Mouse (Mus musculus): ENCODE measurements around the gene Nxph4.

Nxph4 gene

DNA sequence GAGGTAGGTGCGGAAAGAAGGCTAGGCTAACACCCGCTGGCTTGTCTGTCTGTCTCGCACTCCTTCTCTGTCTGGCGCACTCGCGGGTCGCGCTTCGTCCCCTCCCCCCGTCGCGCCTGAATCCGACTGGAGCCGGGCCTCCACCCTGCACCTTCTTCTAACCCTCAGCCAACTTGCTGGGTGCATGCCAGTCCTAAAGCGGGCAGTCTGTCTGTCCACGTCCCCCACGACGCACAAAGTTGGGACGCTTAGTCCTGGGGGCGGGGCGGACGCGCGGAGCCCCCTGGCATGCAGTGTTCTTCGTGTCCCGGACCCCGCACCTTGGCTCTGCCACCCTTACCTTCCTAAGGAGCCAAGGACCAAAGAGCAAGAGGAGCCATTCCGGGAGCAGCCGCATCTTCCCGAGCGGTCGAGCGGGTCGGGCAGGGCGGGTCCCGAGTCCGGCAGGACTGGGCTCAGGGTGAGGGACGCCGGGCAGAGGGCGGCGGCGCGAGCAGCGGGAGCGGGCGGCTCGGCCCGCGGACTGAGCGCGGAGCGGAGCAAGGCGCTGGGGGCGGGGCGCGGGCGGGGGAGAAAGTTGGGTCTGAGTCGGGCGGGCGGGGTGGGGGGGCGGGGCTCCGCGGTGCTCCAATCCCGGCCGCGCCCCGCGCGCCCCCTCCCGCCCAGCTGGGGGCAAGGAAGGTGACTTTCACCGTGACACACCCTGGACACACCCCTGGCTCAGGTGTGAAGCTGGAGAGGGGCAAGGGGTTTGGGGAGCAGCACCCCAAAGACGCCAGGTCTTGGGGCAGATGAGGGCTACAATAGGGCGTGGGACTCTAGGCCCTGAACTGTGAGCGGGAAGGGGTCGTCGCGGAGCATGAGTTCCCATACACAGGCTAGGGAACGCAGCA, at the start of gene Nxph4:
TSS of gene Nxph4 (minus strand) at position 524 of the 893 bp plus-strand sequence.
- no peak for DNase-seq

GRCm38 (mm10) chr10:127583649-127584048, 49.3 kb upstream of the Nxph4 start:
- DNase-seq = no peak

DNA sequence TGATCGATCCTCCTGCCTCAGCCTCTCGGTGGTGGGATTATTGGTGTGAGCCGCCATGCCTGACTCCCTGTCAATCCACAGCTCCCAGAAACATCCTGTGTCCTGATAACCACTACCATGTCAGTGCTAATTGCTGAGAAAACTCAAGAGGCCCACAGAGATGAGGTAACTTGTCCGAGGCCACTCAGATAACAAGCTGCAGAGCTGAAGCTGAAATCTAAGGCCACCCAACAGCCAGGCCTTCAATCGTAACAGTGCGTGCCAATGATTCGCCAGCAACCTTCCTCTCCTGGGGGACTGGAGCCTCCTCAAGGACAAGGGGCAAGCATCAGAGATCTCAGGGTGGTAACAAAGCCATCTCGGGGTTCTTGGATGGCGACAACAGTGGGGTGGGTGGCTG, 46.9 kb upstream of the Nxph4 start:
- DNase-seq = no peak

DNA sequence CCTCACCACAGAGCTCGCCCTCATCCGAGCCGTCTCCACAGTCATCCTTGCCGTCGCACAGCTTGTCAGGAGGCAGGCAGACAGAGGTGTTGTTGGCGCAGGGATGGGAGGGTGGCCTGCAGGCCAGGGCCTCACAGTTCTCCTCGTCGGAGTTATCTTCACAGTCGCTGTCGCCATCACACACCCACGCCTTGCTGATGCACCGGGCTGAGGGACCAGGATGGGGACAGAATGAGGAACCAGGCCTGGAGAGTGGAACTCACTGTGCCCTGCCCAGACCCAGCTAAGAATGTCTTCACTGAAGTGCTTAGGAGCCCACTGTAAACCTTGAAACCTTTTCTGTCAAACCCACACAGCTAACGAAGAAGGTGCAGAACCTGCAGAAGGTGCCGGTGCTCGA, 43.6 kb upstream of the Nxph4 start:
- DNase-seq = no peak

DNA sequence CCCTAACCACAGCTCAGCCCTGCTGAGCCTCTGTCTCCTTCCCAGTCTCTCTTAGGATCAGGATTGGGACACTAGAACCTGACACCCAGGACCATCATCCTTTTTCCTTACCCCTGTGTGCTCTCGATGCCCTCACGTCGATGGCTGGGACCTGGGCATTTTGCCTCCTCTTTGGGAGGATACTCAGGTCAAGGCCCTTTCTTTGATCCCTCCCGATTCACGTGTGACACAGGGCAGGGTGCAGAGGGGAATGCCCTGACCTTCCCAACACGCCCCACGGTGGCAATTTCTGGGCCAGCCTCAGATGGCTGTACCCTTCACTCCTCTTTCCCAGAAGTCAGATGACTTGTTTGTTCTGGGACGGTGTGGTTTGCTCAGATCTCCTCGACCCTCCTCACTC, 42.8 kb upstream of the Nxph4 start:
- DNase-seq = no peak

DNA sequence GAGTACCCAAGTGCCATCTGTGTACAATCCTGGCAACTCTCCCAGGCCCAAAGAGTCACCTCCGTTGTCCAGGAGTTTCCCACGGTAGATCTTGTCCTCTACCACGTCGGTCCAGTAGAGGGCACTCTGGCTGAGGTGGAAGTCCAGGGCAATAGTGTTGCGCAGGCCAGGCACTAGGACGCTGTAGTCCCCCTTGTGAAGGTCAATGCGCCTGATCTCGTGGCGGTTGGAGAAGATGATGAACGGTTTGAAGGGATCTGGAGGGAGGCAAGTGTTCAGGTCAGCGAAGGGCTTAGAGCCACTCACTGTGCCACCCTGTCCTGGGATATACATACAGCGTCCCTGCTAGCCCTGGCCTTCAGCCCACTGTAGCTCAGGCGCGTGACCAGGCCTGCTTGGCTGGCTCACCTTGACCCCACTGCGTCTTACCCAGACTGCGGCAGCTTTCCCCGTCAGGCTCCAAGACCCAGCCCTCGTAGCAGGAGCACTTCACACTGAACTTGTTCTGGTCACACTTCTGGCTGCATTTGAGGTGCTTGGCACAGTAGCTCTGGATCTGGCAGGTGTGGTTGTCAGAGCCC, 42.1 kb upstream of the Nxph4 start:
- DNase-seq = peak; percentile 67

GRCm38 (mm10) chr10:127575741-127576140, 41.4 kb upstream of the Nxph4 start:
- DNase-seq = no peak

DNA sequence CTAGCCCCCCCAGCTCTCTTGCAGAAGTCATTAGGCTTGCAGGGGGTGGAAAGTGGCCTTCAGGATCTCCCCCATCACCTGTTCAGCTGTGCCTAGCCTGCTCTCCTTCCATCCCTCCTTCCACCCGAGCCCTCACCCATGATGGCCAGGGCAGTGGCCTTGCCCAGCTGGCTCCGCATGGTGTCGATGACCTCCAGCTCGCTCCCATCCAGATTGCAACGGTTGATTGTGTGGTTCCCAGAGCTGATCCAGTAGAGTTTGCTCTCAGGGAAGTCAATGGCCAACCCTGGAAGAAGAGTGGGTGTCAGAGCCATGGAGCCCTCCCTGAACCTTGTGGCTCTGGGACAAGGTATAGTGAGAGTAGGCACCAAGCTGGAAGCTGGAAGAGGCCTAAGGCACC, 37.9 kb upstream of the Nxph4 start:
- DNase-seq = no peak

DNA sequence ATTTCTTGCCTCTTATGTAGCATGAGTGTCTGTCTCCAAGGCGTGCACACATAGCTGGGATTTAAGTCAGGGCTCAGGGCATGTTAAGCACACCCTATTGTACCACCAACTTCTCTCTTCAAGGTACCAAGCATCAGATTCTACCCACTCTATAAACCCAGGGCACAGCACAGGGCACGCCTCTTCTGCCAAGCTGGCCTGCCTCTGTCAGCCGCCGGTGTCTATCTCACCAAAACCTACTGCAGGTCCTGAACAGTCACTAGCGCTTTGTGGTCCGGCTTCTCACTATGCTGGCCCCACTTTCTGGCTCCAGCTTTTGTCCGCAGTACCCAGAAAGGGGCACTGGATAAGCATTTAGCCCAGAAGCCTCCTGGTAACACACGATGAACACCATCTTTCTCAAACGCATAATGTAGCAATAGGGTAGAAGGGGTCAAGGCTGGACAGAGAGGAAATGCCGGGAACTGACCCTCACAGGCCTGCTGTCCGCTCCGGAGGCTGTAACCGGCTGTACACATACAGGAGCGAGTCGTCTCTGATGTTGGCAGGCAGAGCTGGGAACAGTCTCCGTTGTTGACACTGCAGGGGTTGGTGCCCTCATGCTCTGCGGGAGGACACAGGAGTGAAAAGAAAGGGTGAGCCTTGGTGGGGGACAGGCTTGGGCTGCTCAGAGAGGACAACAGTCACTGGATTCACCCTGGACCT, 36.7 kb upstream of the Nxph4 start:
- no peak for DNase-seq

GRCm38 (mm10) chr10:127570384-127570783, 36.0 kb upstream of the Nxph4 start:
- no peak for DNase-seq

GRCm38 (mm10) chr10:127569450-127569849, 35.1 kb upstream of the Nxph4 start:
- peak; percentile 69 for DNase-seq

- DNase-seq = no peak
These were observed 32.4 kb upstream of the Nxph4 start for GRCm38 (mm10) chr10:127566553-127567326.

DNA sequence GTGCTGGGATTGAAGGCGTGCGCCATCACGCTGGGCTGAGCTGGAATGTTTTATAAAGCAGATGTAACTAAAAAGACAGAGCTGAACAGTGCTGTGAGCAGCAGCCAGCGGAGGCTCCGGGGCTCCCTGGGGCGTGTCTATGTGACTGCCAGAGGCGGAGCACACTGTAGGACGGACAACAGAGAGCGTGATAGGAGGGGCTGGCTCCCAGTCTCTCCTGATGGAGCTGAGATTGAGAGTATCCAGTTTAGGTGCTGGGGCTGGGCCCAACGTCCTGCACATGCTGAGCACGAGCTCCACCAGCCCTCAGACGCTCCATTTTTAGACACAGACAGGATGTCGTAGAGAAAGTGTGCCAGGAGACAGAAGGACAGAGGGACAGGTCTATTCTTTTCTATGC, 29.9 kb upstream of the Nxph4 start:
- DNase-seq = peak; percentile 42

GRCm38 (mm10) chr10:127563840-127564239, 29.5 kb upstream of the Nxph4 start:
- DNase-seq = no peak

DNA sequence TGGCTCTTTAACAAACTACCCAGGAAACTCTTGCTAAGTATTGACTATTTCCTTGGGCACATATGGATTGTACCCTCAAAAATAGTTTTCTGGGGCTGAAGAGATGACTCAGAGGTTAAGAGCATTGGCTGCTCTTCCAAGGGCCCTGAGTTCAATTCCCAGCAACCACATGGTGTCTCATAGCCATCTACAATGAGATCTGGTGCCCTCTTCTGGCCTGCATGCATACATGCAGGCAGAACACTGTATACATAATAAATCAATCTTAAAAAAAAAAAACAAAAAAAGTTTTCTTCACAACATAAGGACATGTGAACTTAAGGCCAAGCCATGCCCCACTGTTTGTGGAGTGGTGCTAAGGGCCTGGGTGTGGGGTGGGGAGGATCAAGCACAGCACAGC, 26.8 kb upstream of the Nxph4 start:
- DNase-seq = no peak

- no peak for DNase-seq
These were observed 23.0 kb upstream of the Nxph4 start for GRCm38 (mm10) chr10:127557397-127557796.

DNA sequence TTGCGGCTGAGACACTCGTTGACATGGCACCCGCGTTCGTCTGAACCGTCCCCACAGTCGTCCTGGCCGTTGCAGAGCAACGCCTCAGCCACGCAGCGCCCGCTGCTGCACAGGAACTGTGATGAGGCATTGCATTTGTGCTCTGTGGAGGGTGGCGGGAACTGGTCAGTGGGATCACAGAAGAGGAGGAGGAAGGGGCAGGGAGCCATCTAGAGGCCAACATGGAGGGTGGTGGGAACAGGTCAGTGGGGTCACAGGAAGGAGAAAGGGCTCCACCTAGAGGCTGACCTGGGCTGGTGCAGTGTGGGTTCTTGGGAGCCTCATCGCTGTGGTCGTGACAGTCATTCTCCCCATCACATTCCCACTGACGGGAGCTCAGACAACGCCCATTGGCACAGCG, 21.3 kb upstream of the Nxph4 start:
- DNase-seq = no peak

DNA sequence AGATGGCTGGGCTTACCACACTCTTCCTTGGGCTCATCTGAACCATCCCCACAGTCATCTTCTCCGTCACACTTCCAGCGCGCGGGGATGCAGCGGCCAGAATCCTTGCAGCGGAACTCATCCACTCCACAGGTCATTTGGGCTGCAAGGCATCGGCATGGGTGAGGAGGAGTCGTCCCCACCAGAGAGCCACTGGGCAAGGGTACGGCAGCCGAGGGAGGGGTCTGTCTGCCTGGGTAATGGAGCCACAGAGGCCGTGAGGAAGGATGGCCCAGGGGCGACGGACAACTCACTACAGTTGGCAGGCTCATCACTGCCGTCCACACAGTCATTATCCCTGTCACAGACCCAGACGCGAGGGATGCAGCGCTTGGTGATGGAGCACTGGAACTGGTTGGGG, 15.5 kb upstream of the Nxph4 start:
- DNase-seq = no peak

DNA sequence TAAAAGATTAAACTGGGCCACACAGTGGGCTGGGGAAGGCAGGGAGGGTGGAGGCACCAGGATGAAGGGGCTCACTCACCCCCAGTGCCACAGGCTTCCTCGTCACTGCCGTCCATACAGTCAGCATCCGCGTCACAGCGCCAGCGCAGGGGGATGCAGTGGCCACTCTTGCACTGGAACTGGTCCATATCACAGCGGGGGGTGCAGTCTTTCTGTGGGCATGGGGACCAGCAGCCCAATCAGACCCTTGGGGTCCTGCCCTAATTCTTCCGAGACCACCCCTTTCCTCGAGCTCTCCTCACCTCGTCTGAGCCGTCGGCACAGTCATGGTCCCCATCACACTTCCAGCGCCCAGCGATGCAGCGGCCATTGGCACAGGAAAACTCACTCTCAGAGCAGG, 13.9 kb upstream of the Nxph4 start:
- DNase-seq = no peak

- DNase-seq = no peak
These were observed 12.1 kb upstream of the Nxph4 start for GRCm38 (mm10) chr10:127546505-127546904.

DNA sequence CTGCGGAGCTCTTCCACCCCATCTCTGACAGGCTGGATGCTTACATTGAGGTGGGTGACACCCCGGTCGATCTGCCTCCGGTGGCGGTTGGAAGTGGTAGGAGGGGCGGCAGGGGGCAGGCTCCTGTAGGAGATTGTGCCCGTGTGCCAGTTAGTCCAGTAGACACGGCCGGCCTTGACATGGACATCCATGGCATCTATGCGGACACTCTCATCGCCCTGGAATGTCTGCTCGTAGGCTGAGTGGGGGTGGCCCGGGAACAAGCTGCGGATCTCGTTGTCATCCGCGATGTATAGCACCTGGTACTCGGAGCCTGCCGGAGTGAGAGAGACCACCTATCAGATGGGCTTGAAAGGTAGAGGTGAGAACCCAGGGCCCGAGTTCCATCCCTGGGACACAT, 10.0 kb upstream of the Nxph4 start:
- no peak for DNase-seq

- DNase-seq = no peak
These were observed 9.6 kb upstream of the Nxph4 start for GRCm38 (mm10) chr10:127543916-127544315.

DNA sequence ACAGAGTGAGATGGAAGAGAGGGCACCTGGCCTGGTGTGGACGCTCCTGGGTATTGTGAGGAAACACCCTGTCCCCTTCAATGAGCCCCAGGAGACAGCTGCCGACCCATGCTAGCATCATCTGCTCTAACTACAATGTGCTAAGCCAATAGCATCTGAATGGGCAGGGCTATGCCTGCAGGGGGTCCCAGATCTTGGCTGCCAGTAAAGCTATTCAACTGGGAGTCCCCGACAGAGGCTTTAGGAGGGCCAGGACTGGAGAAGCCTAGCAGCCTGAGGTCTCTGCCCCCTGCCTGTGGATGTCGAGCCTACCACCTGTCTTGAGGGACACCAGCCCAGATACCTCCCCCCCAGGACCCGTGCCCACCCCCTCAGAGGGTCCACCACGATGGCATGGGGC, 8.4 kb upstream of the Nxph4 start:
- no peak for DNase-seq

Measured in right cerebral cortex, postnatal 14 days (tissue).